ENCODE assay signal across 9 mouse cellular contexts in genomic region chr2:43673619-43674018, GRCm38 (mm10).
DNase-seq lines count a peak whose midpoint lies in the region; ATAC-seq and TF ChIP-seq lines count a peak whose summit lies in the region.
"Had no signal": no experiment of that assay in that cellular context is flagged by ENCODE, and none has a peak within 500 bp of the region (broad histone marks: within the 10 kb centered on the region; RNA-seq: fewer than 3 reads in every experiment).

No protein-coding gene starts in this region.

- no peak overlapping the region for H3K27ac ChIP-seq in kidney, embryonic 14.5 days (ENCODE audit: low read depth, low read length)
- no peak overlapping the region for H3K27ac ChIP-seq in liver, adult 2 months (replicated peaks; ENCODE audit: insufficient read depth, low read depth, low read length)
- no peak overlapping the region for H3K27ac ChIP-seq in stomach, embryonic 14.5 days (ENCODE audit: low read length)
- H3K27ac ChIP-seq: embryonic facial prominence, embryonic 13.5 days had no signal

- TF ChIP-seq POLR2A in liver, adult 2 months (IDR thresholded peaks at IDR 0.05; ENCODE audit: extremely low read depth, insufficient read depth, low read length): no peak

- 0% methylated on average over 6 of the region's 6 CpGs for WGBS in kidney, embryonic 14.5 days
- WGBS in liver, adult 2 months: 7% methylated on average over 6 of the region's 6 CpGs
- WGBS in stomach, embryonic 14.5 days: under 1% methylated on average over 6 of the region's 6 CpGs

- no peaks in the 10 kb centered on the region for H3K4me1 ChIP-seq in kidney, embryonic 14.5 days (ENCODE audit: control insufficient read depth, insufficient read depth, low read length)
- no peaks in the 10 kb centered on the region for H3K4me1 ChIP-seq in liver, adult 2 months (ENCODE audit: control insufficient read depth, insufficient read depth, low read length)
- no peaks in the 10 kb centered on the region for H3K4me1 ChIP-seq in stomach, embryonic 14.5 days (ENCODE audit: control insufficient read depth, insufficient read depth, low read length)
- H3K4me1 ChIP-seq: embryonic facial prominence, embryonic 13.5 days had no signal

- H3K4me3 ChIP-seq in kidney, embryonic 14.5 days (ENCODE audit: low read length): no peak overlapping the region
- H3K4me3 ChIP-seq in liver, adult 2 months (ENCODE audit: insufficient read depth, low read depth, low read length): no peak overlapping the region
- H3K4me3 ChIP-seq in stomach, embryonic 14.5 days (ENCODE audit: low read depth, low read length): no peak overlapping the region
- H3K4me3 ChIP-seq: embryonic facial prominence, embryonic 13.5 days had no signal

- ATAC-seq in common myeloid progenitor, adult 5-6 weeks (replicated peaks; ENCODE audit: low read depth, poor library complexity, severe bottlenecking): peak; percentile 100
- peak; percentile 85; the same call in 1 of the 2 replicates for ATAC-seq in kidney, embryonic 14.5 days (ENCODE audit: low FRiP score, low TSS enrichment)
- peak; percentile 46; the same call in 1 of the 2 replicates for ATAC-seq in stomach, embryonic 14.5 days (ENCODE audit: insufficient number of reproducible peaks, insufficient read depth, low FRiP score, low read depth)

- H3K9me3 ChIP-seq in kidney, embryonic 14.5 days (ENCODE audit: control insufficient read depth, low read length): no peaks in the 10 kb centered on the region
- no peaks in the 10 kb centered on the region for H3K9me3 ChIP-seq in stomach, embryonic 14.5 days (ENCODE audit: control insufficient read depth, low read depth, low read length)
- H3K9me3 ChIP-seq: embryonic facial prominence, embryonic 13.5 days had no signal

- no peaks in the 10 kb centered on the region for H3K79me2 ChIP-seq in liver, adult 2 months (ENCODE audit: control insufficient read depth, insufficient read depth, low read length)

- peak; percentile 67 for TF ChIP-seq CTCF in liver, adult 2 months (IDR thresholded peaks at IDR 0.05; ENCODE audit: low read depth, low read length)

- H3K4me2 ChIP-seq in kidney, embryonic 14.5 days (replicated peaks; ENCODE audit: low read depth, low read length): no peak overlapping the region
- H3K4me2 ChIP-seq in stomach, embryonic 14.5 days (replicated peaks; ENCODE audit: low read depth, low read length): no peak overlapping the region
- H3K4me2 ChIP-seq: embryonic facial prominence, embryonic 13.5 days had no signal

- H3K36me3 ChIP-seq in kidney, embryonic 14.5 days (ENCODE audit: control insufficient read depth, insufficient read depth, low read length): no peaks in the 10 kb centered on the region
- peaks cover 62% of the 10 kb centered on the region for H3K36me3 ChIP-seq in liver, adult 2 months (ENCODE audit: control insufficient read depth, insufficient read depth, low read length)
- no peaks in the 10 kb centered on the region for H3K36me3 ChIP-seq in stomach, embryonic 14.5 days (ENCODE audit: control insufficient read depth, insufficient read depth, low read length)
- H3K36me3 ChIP-seq: embryonic facial prominence, embryonic 13.5 days had no signal

- DNase-seq in 3T3-L1 (ENCODE audit: low read depth, low spot score) (peak; percentile 86), adipocyte (ENCODE audit: low spot score) (peak; percentile 73)
- DNase-seq in gastrocnemius, postnatal 10 days: peak; percentile 40
- peak; percentile 69 for DNase-seq in liver, adult 2 months (ENCODE audit: extremely low read depth, low read depth, low spot score)
- peak; percentile 51 for DNase-seq in neural tube, embryonic 10.5 days (ENCODE audit: extremely low spot score, low spot score)

- H3K9ac ChIP-seq in kidney, embryonic 14.5 days (ENCODE audit: low read depth, low read length): no peak overlapping the region
- no peak overlapping the region for H3K9ac ChIP-seq in liver, adult 2 months (ENCODE audit: low read depth, low read length)
- H3K9ac ChIP-seq in stomach, embryonic 14.5 days (replicated peaks; ENCODE audit: low read depth, low read length): no peak overlapping the region
- H3K9ac ChIP-seq: embryonic facial prominence, embryonic 13.5 days had no signal

- no peaks in the 10 kb centered on the region for H3K27me3 ChIP-seq in kidney, embryonic 14.5 days (ENCODE audit: control insufficient read depth, insufficient read depth, low read length)
- no peaks in the 10 kb centered on the region for H3K27me3 ChIP-seq in liver, adult 2 months (ENCODE audit: control insufficient read depth, insufficient read depth, low read length)
- H3K27me3 ChIP-seq in stomach, embryonic 14.5 days (ENCODE audit: control insufficient read depth, insufficient read depth, low read length): no peaks in the 10 kb centered on the region
- H3K27me3 ChIP-seq: embryonic facial prominence, embryonic 13.5 days had no signal

Comparison
In these comparisons a context has a peak if more than half of its experiments do, and no peak if none do; other contexts are left out.
1. ATAC-seq: peak in every context shown above with its lines; median percentile 100 in common myeloid progenitor, adult 5-6 weeks; 85 in kidney, embryonic 14.5 days; 46 in stomach, embryonic 14.5 days.